Mouse (Mus musculus) midbrain, embryonic 11.5 days (tissue): ENCODE results near the gene Trem2. TPM values are rescaled to one million over a fixed set of nuclear protein-coding genes. Genes with fewer than 3 reads are reported as not detected.

Experiments used
- polyA plus RNA-seq: library from polyadenylated mRNA; unstranded; fragments of >200 nt; fragmentation: Nextera tagmentation; extraction: Ambion mirVana; gene quantifications from 2 replicates; pipeline ENCODE4 v1.2.1, GENCODE M21; 2014

Gene Trem2
- polyA plus RNA-seq, 1 experiment from 2014 or later = 2.7 TPM

Other genes with a start within 250 kb of the Trem2 start
- not detected in 2 replicates for gene 9830107B12Rik, start 200.1 kb upstream of the Trem2 start, polyA plus RNA-seq
- gene A530064D06Rik, start 179.1 kb upstream of the Trem2 start, polyA plus RNA-seq = not detected in 2 replicates
- 0.12 TPM in 1 of 2 replicates, not detected in the other for gene Trem1, start 113.6 kb upstream of the Trem2 start, polyA plus RNA-seq
- not detected in 2 replicates for gene Trem3, start 98.6 kb upstream of the Trem2 start, polyA plus RNA-seq
- gene Treml4, start 82.1 kb upstream of the Trem2 start, polyA plus RNA-seq = 0.18 and 0.33 TPM in 2 replicates
- 0.23 and 0.37 TPM in 2 replicates for gene Treml2, start 46.9 kb upstream of the Trem2 start, polyA plus RNA-seq
- gene B430306N03Rik, start 30.3 kb upstream of the Trem2 start, polyA plus RNA-seq = 0.03 TPM in 1 of 2 replicates, not detected in the other
- gene Treml1, start 13.5 kb downstream of the Trem2 start, polyA plus RNA-seq = 2.0 and 2.9 TPM in 2 replicates
- gene Nfya, start 63.5 kb downstream of the Trem2 start, polyA plus RNA-seq = 18.4 and 19.4 TPM in 2 replicates
- gene Oard1, start 63.6 kb downstream of the Trem2 start, polyA plus RNA-seq = 95.9 and 101 TPM in 2 replicates
- gene Apobec2, start 86.5 kb downstream of the Trem2 start, polyA plus RNA-seq = 1.0 and 1.3 TPM in 2 replicates
- 0.36 and 0.61 TPM in 2 replicates for gene Tspo2, start 105.1 kb downstream of the Trem2 start, polyA plus RNA-seq
- gene Unc5cl, start 108.5 kb downstream of the Trem2 start, polyA plus RNA-seq = 0.22 TPM in 1 of 2 replicates, not detected in the other